Mouse (Mus musculus) hematopoietic multipotent progenitor cell, adult 10-12 weeks (in vitro differentiated cells): ENCODE results near the gene Rgs9. TPM values are rescaled to one million over a fixed set of nuclear protein-coding genes. Genes with fewer than 3 reads are reported as not detected.

Experiments used
- polyA plus RNA-seq: library from polyadenylated mRNA; stranded (reverse); fragments of >175 nt; gene quantifications from 2 replicates; pipeline ENCODE4 v1.2.3, GENCODE M21; 2012; ENCODE audit warnings: low replicate concordance

The Rgs9 gene
- 0.38 and 0.81 TPM in 2 replicates for polyA plus RNA-seq

DNA sequence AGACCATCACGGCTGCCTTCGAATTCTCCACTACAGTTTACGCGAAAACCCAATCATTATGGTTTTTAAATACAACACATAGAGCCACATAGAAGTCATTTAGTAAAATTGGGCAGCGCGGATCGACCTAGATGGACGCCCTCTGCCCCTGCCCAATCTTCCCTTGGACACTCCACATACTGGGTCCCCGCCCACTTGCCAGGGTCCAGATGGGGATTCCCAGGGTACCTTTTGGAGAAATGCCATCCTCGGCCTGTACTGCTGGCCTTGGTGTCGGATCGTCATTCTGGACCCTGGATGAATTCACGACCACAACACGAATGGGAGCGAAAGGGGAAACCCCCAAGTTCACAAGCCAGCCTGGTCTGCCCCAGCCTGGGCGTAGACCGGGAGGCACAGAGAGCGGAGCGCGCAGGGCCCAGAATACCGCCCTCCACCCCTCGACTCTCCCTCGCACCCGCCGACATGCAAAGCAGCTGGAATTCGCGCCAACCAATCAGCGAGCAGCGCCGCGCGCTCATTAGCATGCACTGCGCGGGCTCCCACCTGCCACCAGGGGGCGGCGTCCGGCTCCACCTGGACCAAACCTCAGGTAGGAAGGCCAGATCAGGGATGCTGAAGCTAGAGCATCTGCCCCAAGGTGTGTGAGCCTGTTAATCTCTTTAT, at the start of gene Rgs9:
Rgs9 (minus strand) TSS at position 420 of the 666 bp plus-strand sequence.

Other genes with a start within 250 kb of the Rgs9 start
- not detected in 2 replicates for gene E030025P04Rik, start 153.8 kb downstream of the Rgs9 start, polyA plus RNA-seq
- gene Gna13, start 64.7 kb upstream of the Rgs9 start, polyA plus RNA-seq, result 38.3 and 140 TPM in 2 replicates
- gene 9930022D16Rik, start 115.8 kb upstream of the Rgs9 start, polyA plus RNA-seq, result not detected in 2 replicates
- 4.7 and 7.6 TPM in 2 replicates for gene Amz2, start 127.8 kb upstream of the Rgs9 start, polyA plus RNA-seq
- gene Arsg, start 175.2 kb upstream of the Rgs9 start, polyA plus RNA-seq, result 1.2 and 3.2 TPM in 2 replicates
- gene Slc16a6, start 175.5 kb upstream of the Rgs9 start, polyA plus RNA-seq, result 28.6 and 40.3 TPM in 2 replicates